Mouse (Mus musculus) heart, embryonic 14.5 days (tissue): ENCODE data around the gene Ptk7. TPM values are rescaled to one million over a fixed set of nuclear protein-coding genes. Genes with fewer than 3 reads are reported as not detected.

Experiments used
- ATAC-seq: fragments of 200-750 bp; cut with Nextera tagmentation; 2 replicates; pipeline ENCODE4 v1.8.0; 2017; ENCODE audit warnings: low read depth, moderate TSS enrichment; ENCODE audit not compliant: insufficient number of reproducible peaks, insufficient read depth, low FRiP score
- H3K27ac ChIP-seq, 2 experiments: fragments of 200-500 bp in 1 of 2; fragments of 300-500 bp in 1 of 2; sonication (generic) in 1 of 2; replicated peaks in 1 of 2; 2 replicates each; pipeline ENCODE4 v1.5.1; 2012 to 2014; ENCODE audit warnings: low read depth in 2 of 2, low read length in 2 of 2, control low read depth in 1 of 2, mild to moderate bottlenecking in 1 of 2, mixed read lengths in 1 of 2; ENCODE audit not compliant: control insufficient read depth in 1 of 2, insufficient read depth in 1 of 2
- H3K27me3 ChIP-seq: fragments of 300-500 bp; sonication (generic); 2 replicates; pipeline ENCODE4 v1.6.1; 2014; ENCODE audit warnings: mild to moderate bottlenecking, low read length, control low read depth; ENCODE audit not compliant: control insufficient read depth, insufficient read depth
- H3K36me3 ChIP-seq: fragments of 300-500 bp; sonication (generic); 2 replicates; pipeline ENCODE4 v1.6.1; 2014; ENCODE audit warnings: mild to moderate bottlenecking, control low read depth, low read length, mixed read lengths; ENCODE audit not compliant: control insufficient read depth, insufficient read depth
- H3K4me1 ChIP-seq, 2 experiments: fragments of 200-500 bp in 1 of 2; fragments of 300-500 bp in 1 of 2; sonication (generic) in 1 of 2; 2 replicates each; pipeline ENCODE4 v1.6.1; 2012 to 2014; ENCODE audit warnings: low read length in 2 of 2, control low read depth in 1 of 2, mixed read lengths in 1 of 2; ENCODE audit not compliant: control insufficient read depth in 2 of 2, insufficient read depth in 2 of 2
- H3K4me2 ChIP-seq: fragments of 300-500 bp; sonication (generic); 2 replicates; pipeline ENCODE4 v1.6.1; 2014; ENCODE audit warnings: mild to moderate bottlenecking, low read length
- H3K4me3 ChIP-seq, 2 experiments: fragments of 200-500 bp in 1 of 2; fragments of 300-500 bp in 1 of 2; sonication (generic) in 1 of 2; 2 replicates each; pipeline ENCODE4 v1.5.1; 2012 to 2014; ENCODE audit warnings: low read length in 2 of 2, mild to moderate bottlenecking in 2 of 2, control low read depth in 1 of 2, low read depth in 1 of 2, moderate library complexity in 1 of 2; ENCODE audit not compliant: control insufficient read depth in 1 of 2, insufficient read depth in 1 of 2
- H3K9ac ChIP-seq: fragments of 300-500 bp; sonication (generic); 2 replicates; pipeline ENCODE4 v1.6.1; 2014; ENCODE audit warnings: mild to moderate bottlenecking, low read length
- H3K9me3 ChIP-seq: fragments of 300-500 bp; sonication (generic); 2 replicates; pipeline ENCODE4 v1.6.1; 2016; ENCODE audit warnings: low read length, control low read depth; ENCODE audit not compliant: control insufficient read depth
- WGBS: fragments of 180-500 bp; shearing (Covaris S2); extraction: QIAGEN DNeasy Blood & Tissue Kit; methylation state at CpG from one replicate; pipeline ENCODE4 v1.1.7; 2014; 5-methylcytosine and 5-hydroxymethylcytosine counted together
- polyA plus RNA-seq: library from polyadenylated mRNA; unstranded; fragments of >200 nt; fragmentation: Nextera tagmentation; extraction: Ambion mirVana; gene quantifications from 2 replicates; pipeline ENCODE4 v1.2.1, GENCODE M21; 2014

The Ptk7 gene
- polyA plus RNA-seq, 1 experiment from 2014 or later: 21.3 TPM

- H3K4me1 ChIP-seq: peaks cover 10 to 17% of the 10 kb centered on the region in 2 experiments
- H3K4me2 ChIP-seq: peak within 1 kb of the TSS; percentile 88
- no peaks in the 10 kb centered on the region for H3K27me3 ChIP-seq
- H3K36me3 ChIP-seq: peaks cover 44% of the 10 kb centered on the region
- peak within 1 kb of the TSS; percentile 62 to 65 for H3K4me3 ChIP-seq
- no peaks in the 10 kb centered on the region for H3K9me3 ChIP-seq
- H3K27ac ChIP-seq: peak within 1 kb of the TSS in 1 of 2 experiments; percentile 60; a peak in 2 of 4 replicates
- peak; percentile 20; the same call in 1 of the 2 replicates for ATAC-seq
- 2% methylated on average over 42 of the region's 49 CpGs for WGBS
- peak within 1 kb of the TSS; percentile 83 for H3K9ac ChIP-seq
Measured at GRCm38 (mm10) chr17:46545813-46546564, 83.3 kb downstream of the Ptk7 start, which contains the start of gene Cul9. TSS of gene Cul9 (minus strand) at chr17:46546388.

GRCm38 (mm10) chr17:46543661-46544060, 85.6 kb downstream of the Ptk7 start:
- H3K36me3 ChIP-seq: peaks cover 29% of the 10 kb centered on the region
- no peak overlapping the region for H3K9ac ChIP-seq
- H3K4me1 ChIP-seq: peaks cover 10 to 17% of the 10 kb centered on the region in 2 experiments
- H3K4me3 ChIP-seq: no peak overlapping the region
- no peak overlapping the region for H3K4me2 ChIP-seq
- H3K27me3 ChIP-seq: 0 out of 2 replicates have a peak, but pooled peaks cover 5% of the 10 kb centered on the region
- H3K27ac ChIP-seq: no peak overlapping the region
- 84% methylated on average over 12 of the region's 12 CpGs for WGBS
- no peak for ATAC-seq
- H3K9me3 ChIP-seq: no peaks in the 10 kb centered on the region

- Histone ChIP-seq H3K4me3 (no peak overlapping the region), H3K9ac (no peak overlapping the region), H3K9me3 (no peaks in the 10 kb centered on the region), H3K36me3 (peaks cover 9% of the 10 kb centered on the region; the same call in 1 of the 2 replicates), H3K27me3 (0 out of 2 replicates have a peak, but pooled peaks cover 3% of the 10 kb centered on the region), H3K4me2 (no peak overlapping the region), H3K4me1 (peaks cover 3 to 6% of the 10 kb centered on the region in 2 experiments; a peak in 3 of 4 replicates), H3K27ac (no peak overlapping the region)
- no peak for ATAC-seq
- 42% methylated on average over 12 of the region's 12 CpGs for WGBS
Measured at GRCm38 (mm10) chr17:46525579-46526307, 103.6 kb downstream of the Ptk7 start.

GRCm38 (mm10) chr17:46525065-46525464, 104.2 kb downstream of the Ptk7 start:
- H3K4me1 ChIP-seq: peaks cover 8 to 11% of the 10 kb centered on the region in 2 experiments; a peak in 3 of 4 replicates
- H3K4me3 ChIP-seq: no peak overlapping the region
- no peak for ATAC-seq
- 0 out of 2 replicates have a peak, but pooled peaks cover 3% of the 10 kb centered on the region for H3K27me3 ChIP-seq
- H3K9me3 ChIP-seq: no peaks in the 10 kb centered on the region
- peaks cover 9% of the 10 kb centered on the region; the same call in 1 of the 2 replicates for H3K36me3 ChIP-seq
- no peak overlapping the region for H3K27ac ChIP-seq
- H3K9ac ChIP-seq: no peak overlapping the region
- 72% methylated on average over 10 of the region's 10 CpGs for WGBS
- H3K4me2 ChIP-seq: no peak overlapping the region

- no peak overlapping the region for H3K9ac ChIP-seq
- no peak overlapping the region for H3K4me2 ChIP-seq
- peaks cover 6% of the 10 kb centered on the region; the same call in 1 of the 2 replicates for H3K27me3 ChIP-seq
- whole genome bisulfite sequencing: 39% methylated on average over 24 of the region's 24 CpGs
- peaks cover 3% of the 10 kb centered on the region; the same call in 1 of the 2 replicates for H3K36me3 ChIP-seq
- no peak overlapping the region for H3K4me3 ChIP-seq
- H3K27ac ChIP-seq: no peak overlapping the region
- peaks cover 9 to 11% of the 10 kb centered on the region in 2 experiments; a peak in 3 of 4 replicates for H3K4me1 ChIP-seq
- ATAC-seq: no peak
- H3K9me3 ChIP-seq: no peaks in the 10 kb centered on the region
Measured at GRCm38 (mm10) chr17:46521963-46522668, 107.2 kb downstream of the Ptk7 start.

GRCm38 (mm10) chr17:46521174-46521573, 108.1 kb downstream of the Ptk7 start:
- H3K27me3 ChIP-seq: peaks cover 6% of the 10 kb centered on the region; the same call in 1 of the 2 replicates
- peak overlapping the region; percentile 57 for H3K4me2 ChIP-seq
- peaks cover 3% of the 10 kb centered on the region; the same call in 1 of the 2 replicates for H3K36me3 ChIP-seq
- no peak for ATAC-seq
- peaks cover 9 to 11% of the 10 kb centered on the region in 2 experiments; a peak in 3 of 4 replicates for H3K4me1 ChIP-seq
- H3K4me3 ChIP-seq: peak overlapping the region in 1 of 2 experiments; percentile 25; a peak in 1 of 4 replicates
- H3K27ac ChIP-seq: no peak overlapping the region
- 61% methylated on average over 9 of the region's 9 CpGs for WGBS
- peak overlapping the region; percentile 58 for H3K9ac ChIP-seq
- H3K9me3 ChIP-seq: no peaks in the 10 kb centered on the region
